Mouse (Mus musculus) splenic B cell, adult 2 months (primary cell): ENCODE measurements around the gene Ppp1r12b.
A peak's percentile ranks its signal among the peaks of the same experiment; 100 is the strongest.

Experiments
- DNase-seq: peaks from one replicate; pipeline ENCODE4 v3.0.0-alpha.2; 2011; ENCODE audit warnings: low read depth, low spot score
- H3K27me3 ChIP-seq: 2 replicates; pipeline ENCODE4 v1.6.1; 2012; ENCODE audit warnings: mild to moderate bottlenecking, low read length, moderate library complexity, mixed read lengths; ENCODE audit not compliant: control insufficient read depth, poor library complexity, insufficient read depth, severe bottlenecking
- H3K36me3 ChIP-seq: 2 replicates; pipeline ENCODE4 v1.6.1; 2012; ENCODE audit warnings: mild to moderate bottlenecking, low read length, moderate library complexity, mixed read lengths; ENCODE audit not compliant: control insufficient read depth, poor library complexity, insufficient read depth, severe bottlenecking

The Ppp1r12b gene

GRCm38 (mm10) chr1:134709411-134710306, 246.1 kb downstream of the Ppp1r12b start:
- H3K27me3 ChIP-seq, result no peaks in the 10 kb centered on the region
- DNase-seq, result no peak
- H3K36me3 ChIP-seq, result no peaks in the 10 kb centered on the region

GRCm38 (mm10) chr1:134708801-134709385, 246.8 kb downstream of the Ppp1r12b start:
- Histone ChIP-seq H3K36me3 (no peaks in the 10 kb centered on the region), H3K27me3 (no peaks in the 10 kb centered on the region)
- peak; percentile 42 for DNase-seq

DNA sequence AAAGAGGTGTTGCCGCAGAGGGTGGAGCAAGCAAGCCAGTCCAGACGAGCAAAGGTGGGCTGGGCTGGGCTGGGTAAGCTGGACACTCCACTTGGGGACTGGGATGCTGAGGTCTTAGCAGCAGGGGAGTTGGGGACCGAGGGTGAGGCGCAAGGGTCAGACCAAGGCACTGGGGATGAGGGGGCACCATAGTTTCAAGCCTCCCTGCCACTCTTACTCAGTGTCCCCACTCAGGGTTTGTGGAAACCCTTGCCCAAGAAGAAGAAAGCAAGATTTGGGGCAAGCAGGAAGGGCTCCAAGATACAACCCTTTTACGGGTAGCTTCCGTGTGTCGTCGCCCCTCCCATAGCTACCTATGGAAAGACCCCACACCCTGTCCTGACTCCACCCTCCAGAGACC, 247.5 kb downstream of the Ppp1r12b start:
- H3K27me3 ChIP-seq, result no peaks in the 10 kb centered on the region
- DNase-seq, result no peak
- no peaks in the 10 kb centered on the region for H3K36me3 ChIP-seq

- no peak for DNase-seq
- no peaks in the 10 kb centered on the region for H3K27me3 ChIP-seq
- no peaks in the 10 kb centered on the region for H3K36me3 ChIP-seq
These were observed 248.2 kb downstream of the Ppp1r12b start for GRCm38 (mm10) chr1:134707516-134707915.

DNA sequence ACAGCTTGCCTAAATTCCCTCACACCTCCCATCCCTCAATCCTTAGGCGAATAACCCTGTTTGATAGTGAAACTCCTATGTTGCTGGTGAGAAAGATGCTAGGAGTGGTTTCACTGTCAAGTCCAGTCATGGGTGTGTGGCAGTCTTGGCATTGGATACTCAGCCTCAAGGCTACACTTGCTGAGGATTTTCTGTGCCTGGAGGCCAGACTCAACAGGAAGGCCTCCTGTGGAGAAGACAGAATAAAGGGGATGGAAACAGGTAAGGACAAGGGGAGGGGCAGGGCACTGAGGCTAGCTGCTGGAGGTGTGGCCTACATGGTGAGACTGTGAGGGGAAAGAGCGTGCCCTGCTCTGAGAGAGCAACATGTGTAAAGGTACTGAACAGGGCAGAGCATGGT, 249.2 kb downstream of the Ppp1r12b start:
- H3K36me3 ChIP-seq, result no peaks in the 10 kb centered on the region
- DNase-seq, result no peak
- no peaks in the 10 kb centered on the region for H3K27me3 ChIP-seq
